Mouse (Mus musculus) midbrain, embryonic 15.5 days (tissue): ENCODE data around the gene Timm17b. TPM values are rescaled to one million over a fixed set of nuclear protein-coding genes. Genes with fewer than 3 reads are reported as not detected.
"Not testable (repeated sequence)": the region's sequence is repeated elsewhere in the genome, so short reads cannot be mapped to it uniquely, and the experiment has no call there.

Experiments
- ATAC-seq: fragments of 200-750 bp; cut with Nextera tagmentation; replicated peaks from 2 replicates; pipeline ENCODE4 v1.8.0; 2017; ENCODE audit warnings: moderate TSS enrichment
- H3K27ac ChIP-seq: fragments of 300-500 bp; sonication (generic); 2 replicates; pipeline ENCODE4 v1.5.1; 2015; ENCODE audit warnings: mild to moderate bottlenecking, inconsistent platforms
- H3K27me3 ChIP-seq: fragments of 300-500 bp; sonication (generic); replicated peaks from 2 replicates; pipeline ENCODE4 v1.6.1; 2015; ENCODE audit warnings: inconsistent platforms
- H3K36me3 ChIP-seq: fragments of 300-500 bp; sonication (generic); replicated peaks from 2 replicates; pipeline ENCODE4 v1.6.1; 2015; ENCODE audit warnings: inconsistent platforms
- H3K4me1 ChIP-seq: fragments of 300-500 bp; sonication (generic); 2 replicates; pipeline ENCODE4 v1.6.1; 2015; ENCODE audit warnings: inconsistent platforms
- H3K4me2 ChIP-seq: fragments of 300-500 bp; sonication (generic); 2 replicates; pipeline ENCODE4 v1.6.1; 2015; ENCODE audit warnings: inconsistent platforms, mild to moderate bottlenecking, moderate library complexity
- H3K4me3 ChIP-seq: fragments of 300-500 bp; sonication (generic); 2 replicates; pipeline ENCODE4 v1.5.1; 2015; ENCODE audit warnings: mild to moderate bottlenecking, inconsistent platforms
- H3K9ac ChIP-seq: fragments of 300-500 bp; sonication (generic); 2 replicates; pipeline ENCODE4 v1.6.1; 2015; ENCODE audit warnings: mild to moderate bottlenecking, inconsistent platforms
- H3K9me3 ChIP-seq: fragments of 300-500 bp; sonication (generic); 2 replicates; pipeline ENCODE4 v1.6.1; 2016; ENCODE audit warnings: inconsistent platforms
- WGBS: fragments of 180-500 bp; shearing (Covaris S2); methylation state at CpG from one replicate; pipeline ENCODE4 v1.1.7; 2015; ENCODE audit warnings: mixed read lengths; 5-methylcytosine and 5-hydroxymethylcytosine counted together
- polyA plus RNA-seq: library from polyadenylated mRNA; unstranded; fragments of >200 nt; fragmentation: Nextera tagmentation; extraction: Ambion mirVana; gene quantifications from 2 replicates; pipeline ENCODE4 v1.2.1, GENCODE M21; 2015

Timm17b gene
- polyA plus RNA-seq, 1 experiment from 2014 or later: 173 TPM

DNA sequence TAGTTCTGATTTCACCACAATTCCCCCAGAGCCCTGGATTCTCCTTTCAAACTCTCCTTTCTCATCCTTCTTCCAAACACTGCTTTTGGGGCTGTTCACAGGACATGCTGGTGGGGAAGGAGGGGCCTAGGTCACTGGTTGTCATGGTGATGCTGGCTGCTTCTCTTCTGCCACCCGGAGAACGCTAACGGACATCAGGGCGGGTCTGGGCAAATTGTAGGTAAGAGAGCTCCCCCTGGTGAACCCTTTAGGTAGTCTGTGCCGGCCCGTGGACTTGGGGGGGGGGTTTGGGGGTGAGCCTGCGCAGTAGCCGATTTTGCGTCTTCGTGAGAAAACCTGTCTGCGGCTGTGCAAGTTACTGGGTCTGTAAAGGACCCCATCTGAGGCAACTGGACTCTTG is 19.3 kb upstream of the Timm17b start:
- Histone ChIP-seq H3K27ac (peak overlapping the region; percentile 49), H3K4me2 (peak overlapping the region; percentile 79), H3K9me3 (no peaks in the 10 kb centered on the region), H3K27me3 (no peaks in the 10 kb centered on the region), H3K4me1 (peaks cover 12% of the 10 kb centered on the region), H3K4me3 (peak overlapping the region; percentile 60), H3K36me3 (no peaks in the 10 kb centered on the region), H3K9ac (no peak overlapping the region)
- ATAC-seq: peak; percentile 49
- 17% methylated on average over 11 of the region's 11 CpGs for WGBS

DNA sequence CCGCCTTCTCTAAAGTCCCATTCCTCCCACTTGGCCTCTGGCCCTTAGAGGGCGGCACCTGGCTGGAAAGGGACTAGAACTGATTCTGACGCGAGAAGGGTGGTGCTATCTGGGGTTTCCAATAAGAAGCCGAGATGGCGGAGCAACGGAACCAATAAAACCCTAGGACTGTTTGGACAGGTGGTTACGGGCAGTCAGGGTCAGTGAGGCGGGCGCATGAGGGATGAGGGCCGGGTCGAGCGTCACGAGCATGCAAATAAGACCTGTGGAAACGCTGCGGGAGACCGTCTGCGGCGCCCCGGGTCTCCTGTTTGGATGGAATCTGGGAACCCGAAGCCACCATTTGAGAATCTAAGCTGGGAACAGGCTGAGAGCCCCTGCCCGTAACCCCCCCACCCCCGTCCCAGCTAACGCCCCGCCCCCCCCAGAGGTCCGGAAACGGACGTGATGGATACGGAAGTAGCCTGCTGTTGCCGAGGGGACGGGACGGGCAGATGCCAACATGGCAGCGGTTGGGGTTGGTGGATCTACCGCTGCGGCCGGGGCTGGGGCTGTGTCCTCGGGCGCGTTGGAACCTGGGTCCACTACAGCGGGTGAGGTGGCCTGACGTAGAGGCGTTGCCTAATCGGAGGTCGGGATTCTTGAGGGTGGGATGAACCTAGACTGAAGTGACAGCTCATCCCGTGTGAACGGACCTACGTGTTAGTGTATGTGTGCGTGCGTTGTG is 15.2 kb upstream of the Timm17b start, which contains the start of gene Slc35a2:
Gene Slc35a2, plus strand, starts transcription at position 188 of the 727 bp plus-strand sequence.
- 21% methylated on average over 48 of the region's 49 CpGs for WGBS
- H3K9me3 ChIP-seq: no peaks in the 10 kb centered on the region
- H3K27me3 ChIP-seq: no peaks in the 10 kb centered on the region
- peaks cover 17% of the 10 kb centered on the region for H3K4me1 ChIP-seq
- no peaks in the 10 kb centered on the region for H3K36me3 ChIP-seq
- H3K27ac ChIP-seq: peak within 1 kb of the TSS; percentile 91
- H3K4me2 ChIP-seq: peak within 1 kb of the TSS; percentile 56
- peak within 1 kb of the TSS; percentile 48 for H3K9ac ChIP-seq
- H3K4me3 ChIP-seq: peak within 1 kb of the TSS; percentile 56
- ATAC-seq: peak; percentile 90

DNA sequence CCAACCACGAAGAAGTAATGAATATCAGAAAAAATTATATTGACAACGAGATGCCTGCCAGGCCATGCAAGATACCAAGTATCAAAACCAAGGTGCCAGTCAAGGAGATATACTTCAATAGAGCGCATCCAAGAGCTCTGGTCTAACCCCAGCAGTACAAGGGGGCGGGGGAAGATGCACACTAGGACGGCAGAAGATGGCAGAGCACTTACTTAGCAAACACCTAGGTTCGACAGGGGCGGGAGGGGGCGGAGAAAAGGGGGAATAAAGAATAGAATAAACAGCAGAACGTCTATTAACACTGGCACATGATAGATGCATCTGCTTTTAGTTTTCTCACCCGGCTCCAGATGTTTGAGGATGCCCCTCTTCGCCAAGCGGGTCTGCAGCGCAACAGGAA is 946 bp upstream of the Timm17b start:
- Histone ChIP-seq H3K4me1 (peaks cover 13% of the 10 kb centered on the region), H3K4me3 (peak overlapping the region; percentile 60), H3K4me2 (peak overlapping the region; percentile 54), H3K27ac (peak overlapping the region; percentile 92), H3K36me3 (no peaks in the 10 kb centered on the region; the same call in 1 of the 2 replicates), H3K9ac (peak overlapping the region; percentile 52), H3K27me3 (no peaks in the 10 kb centered on the region), H3K9me3 (no peaks in the 10 kb centered on the region)
- WGBS: 38% methylated on average over 13 of the region's 13 CpGs
- ATAC-seq: no peak

DNA sequence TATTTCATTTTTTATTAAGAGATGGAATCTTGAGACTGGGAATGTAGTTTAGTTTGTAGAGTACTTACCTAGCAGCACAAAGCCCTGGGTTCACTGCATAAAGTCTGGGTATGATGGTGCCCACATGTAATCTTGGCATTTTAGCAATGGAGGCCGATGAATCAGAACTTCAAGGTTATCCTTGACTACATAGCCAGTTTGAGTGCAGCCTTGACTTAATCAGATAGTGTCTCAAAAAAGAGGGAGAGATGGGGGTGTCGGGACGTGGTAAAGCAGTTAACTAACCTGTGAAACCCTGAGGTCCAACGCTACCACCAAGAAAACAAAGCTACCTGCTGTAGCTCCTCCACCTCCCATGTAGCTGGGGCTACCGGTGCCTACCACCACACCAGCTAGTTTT is 5.3 kb downstream of the Timm17b start:
- no peaks in the 10 kb centered on the region for H3K36me3 ChIP-seq
- no peak overlapping the region for H3K4me2 ChIP-seq
- no peak overlapping the region for H3K4me3 ChIP-seq
- no peak overlapping the region for H3K9ac ChIP-seq
- 97% methylated on average over 5 of the region's 5 CpGs for WGBS
- peaks cover 5% of the 10 kb centered on the region; the same call in 1 of the 2 replicates for H3K4me1 ChIP-seq
- H3K27me3 ChIP-seq: no peaks in the 10 kb centered on the region
- H3K9me3 ChIP-seq: no peaks in the 10 kb centered on the region
- no peak overlapping the region for H3K27ac ChIP-seq
- no peak for ATAC-seq

DNA sequence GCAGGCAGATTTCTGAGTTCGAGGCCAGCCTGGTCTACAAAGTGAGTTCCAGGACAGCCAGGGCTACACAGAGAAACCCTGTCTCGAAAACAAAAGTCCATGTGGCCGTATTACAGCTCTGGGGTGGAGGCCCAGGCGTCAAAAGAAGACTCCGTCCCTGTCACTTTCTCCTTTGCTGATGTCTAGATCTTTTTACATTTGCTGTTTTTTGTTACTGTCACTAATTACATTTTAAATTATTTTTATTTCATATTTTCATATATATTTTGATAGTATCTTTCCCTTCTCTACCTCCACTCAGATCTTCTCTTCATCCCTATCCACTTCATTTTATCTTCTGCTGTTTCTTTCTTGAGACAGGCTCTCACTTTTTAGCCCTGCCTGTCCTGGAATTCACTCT is 8.6 kb downstream of the Timm17b start, which contains the start of gene Gm10491:
Gene Gm10491, minus strand, starts transcription at position 101 of the 400 bp plus-strand sequence.
- Histone ChIP-seq H3K36me3 (no peaks in the 10 kb centered on the region), H3K9ac (no peak within 1 kb of the TSS), H3K27ac (no peak within 1 kb of the TSS), H3K4me1 (no peaks in the 10 kb centered on the region), H3K27me3 (no peaks in the 10 kb centered on the region), H3K4me3 (no peak within 1 kb of the TSS), H3K9me3 (no peaks in the 10 kb centered on the region), H3K4me2 (no peak within 1 kb of the TSS)
- 90% methylated on average over 5 of the region's 5 CpGs for WGBS
- no peak for ATAC-seq

DNA sequence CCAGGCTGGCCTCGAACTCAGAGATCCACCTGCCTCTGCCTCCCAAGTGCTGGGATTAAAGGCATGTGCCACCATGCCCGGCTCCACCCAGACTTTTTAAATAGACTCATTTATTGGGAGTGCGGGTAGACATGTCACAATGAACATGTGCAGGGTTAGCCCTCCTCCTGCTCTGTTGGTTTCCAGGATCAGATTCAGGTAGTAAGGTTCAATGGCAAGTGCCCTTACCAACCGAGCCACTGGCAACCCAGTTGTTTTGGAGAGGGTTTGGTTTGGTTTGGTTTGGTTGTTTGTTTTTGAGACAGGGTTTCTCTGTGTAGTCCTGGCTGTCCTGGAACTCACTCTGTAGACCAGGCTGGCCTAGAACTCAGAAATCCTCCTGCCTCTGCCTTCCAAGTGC is 10.1 kb downstream of the Timm17b start, which contains the start of gene Gm10490:
Gene Gm10490, plus strand, starts transcription at position 301 of the 400 bp plus-strand sequence.
- not testable (repeated sequence) for ATAC-seq, H3K9me3 ChIP-seq, H3K9ac ChIP-seq, H3K36me3 ChIP-seq, H3K27me3 ChIP-seq, H3K4me3 ChIP-seq, H3K4me2 ChIP-seq, H3K4me1 ChIP-seq, H3K27ac ChIP-seq
- 95% methylated on average over 4 of the region's 4 CpGs for WGBS

DNA sequence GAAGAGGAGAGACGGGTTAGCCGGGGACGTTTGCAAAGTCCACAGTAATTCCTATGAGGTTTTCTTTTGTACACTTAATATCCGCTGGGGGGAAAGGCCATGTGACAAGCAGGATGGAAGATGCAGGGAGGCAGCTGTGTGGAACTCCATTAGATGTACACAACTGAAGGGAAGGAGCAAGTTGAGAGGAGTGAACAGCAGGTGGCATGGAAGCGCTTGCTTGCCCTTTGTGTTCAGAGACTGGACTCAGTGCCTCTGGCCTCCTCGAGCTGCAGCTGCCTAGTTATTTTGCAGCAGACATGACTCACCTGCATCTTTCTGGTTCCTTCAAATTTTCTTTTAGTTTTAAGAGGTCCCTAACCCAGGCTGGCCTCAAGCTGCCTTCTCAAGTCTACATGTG is 11.3 kb downstream of the Timm17b start:
- WGBS: 42% methylated on average over 6 of the region's 6 CpGs
- Histone ChIP-seq H3K4me2 (no peak overlapping the region), H3K36me3 (no peaks in the 10 kb centered on the region), H3K4me3 (no peak overlapping the region), H3K4me1 (no peaks in the 10 kb centered on the region), H3K27ac (no peak overlapping the region), H3K27me3 (no peaks in the 10 kb centered on the region), H3K9me3 (no peaks in the 10 kb centered on the region), H3K9ac (no peak overlapping the region)
- ATAC-seq: peak; percentile 60

DNA sequence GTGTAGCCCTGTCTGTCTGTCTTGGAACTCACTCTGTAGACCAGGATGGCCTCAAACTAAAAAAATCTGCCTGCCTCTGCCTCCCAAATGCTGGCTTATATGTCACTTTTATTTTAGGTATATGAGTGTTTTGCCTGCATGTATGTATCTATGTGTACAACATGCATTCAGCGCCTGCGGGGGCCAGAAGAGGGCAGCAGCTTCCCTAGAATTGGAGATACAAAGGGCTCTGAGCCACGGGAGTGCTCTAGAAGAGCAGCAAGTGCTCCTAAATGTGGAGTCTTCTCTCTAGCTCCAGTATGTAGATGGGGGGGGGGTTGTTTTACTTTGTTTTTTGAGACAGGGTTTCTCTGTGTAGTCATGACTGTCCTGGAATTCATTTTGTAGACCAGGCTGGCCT is 16.5 kb downstream of the Timm17b start:
- WGBS: 33% methylated on average over 3 of the region's 3 CpGs
- H3K9ac ChIP-seq, H3K9me3 ChIP-seq, ATAC-seq, H3K27me3 ChIP-seq, H3K4me1 ChIP-seq, H3K4me3 ChIP-seq, H3K27ac ChIP-seq, H3K36me3 ChIP-seq, H3K4me2 ChIP-seq: not testable (repeated sequence)

DNA sequence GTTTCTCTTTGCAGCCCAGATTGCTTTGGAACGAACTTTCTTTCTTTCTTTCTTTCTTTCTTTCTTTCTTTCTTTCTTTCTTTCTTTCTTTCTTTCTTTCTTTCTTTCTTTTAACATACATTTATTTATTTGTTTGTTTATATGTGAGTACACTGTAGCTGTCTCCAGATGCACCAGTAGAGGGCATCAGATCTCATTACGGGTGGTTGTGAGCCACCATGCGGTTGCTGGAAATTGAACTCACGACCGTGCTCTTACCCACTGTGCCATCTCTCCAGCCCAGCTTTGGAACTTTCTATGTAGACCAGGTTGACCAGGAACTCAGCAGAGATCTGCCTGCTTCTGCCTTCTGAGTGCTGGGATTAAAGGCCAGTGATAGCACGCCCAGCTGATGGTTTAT is 18.8 kb downstream of the Timm17b start:
- H3K27me3 ChIP-seq, H3K4me2 ChIP-seq, H3K4me3 ChIP-seq, ATAC-seq, H3K36me3 ChIP-seq, H3K9ac ChIP-seq, H3K27ac ChIP-seq, H3K9me3 ChIP-seq: not testable (repeated sequence)
- H3K4me1 ChIP-seq: peaks cover 13% of the 10 kb centered on the region
- WGBS: 75% methylated on average over 6 of the region's 6 CpGs

DNA sequence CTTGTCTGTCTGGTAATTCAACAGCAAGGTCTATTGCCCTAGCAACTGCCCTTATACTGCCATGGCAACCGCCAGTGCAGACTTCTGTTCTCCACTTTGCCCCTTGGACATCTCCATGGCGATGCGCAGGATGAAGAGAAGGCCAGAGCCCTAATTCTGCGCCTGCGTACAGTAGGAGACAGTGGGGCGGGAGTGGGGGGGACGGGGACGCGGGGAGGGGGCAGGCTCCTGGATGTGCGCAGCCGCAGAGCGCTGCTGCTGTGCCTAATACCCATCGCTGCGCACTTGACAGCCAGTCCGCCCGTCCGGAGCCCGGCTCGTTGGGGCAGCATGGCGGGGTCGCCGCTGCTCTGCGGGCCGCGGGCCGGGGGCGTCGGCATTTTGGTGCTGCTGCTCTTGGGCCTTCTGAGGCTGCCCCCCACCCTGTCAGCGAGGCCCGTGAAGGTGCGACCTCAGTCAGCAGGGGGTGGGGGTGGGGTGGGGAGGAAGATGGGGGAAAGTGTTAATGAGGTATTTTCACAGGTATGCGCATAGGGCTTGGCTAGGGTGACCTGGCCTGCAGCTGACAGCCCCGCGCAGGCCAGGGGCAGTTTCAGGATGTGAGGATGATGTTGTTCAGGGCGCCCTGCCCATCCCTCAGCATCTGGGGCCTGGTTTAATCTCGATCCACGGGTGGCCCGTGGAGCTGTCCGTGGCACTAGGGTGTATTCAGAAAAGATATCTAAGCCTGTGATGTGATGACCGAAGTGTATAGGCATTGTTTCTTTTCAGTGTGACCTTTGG is 20.6 kb downstream of the Timm17b start, which contains the start of gene Pcsk1n:
Gene Pcsk1n, plus strand, starts transcription at position 222 of the 783 bp plus-strand sequence.
- Histone ChIP-seq H3K9me3 (no peaks in the 10 kb centered on the region), H3K27me3 (no peaks in the 10 kb centered on the region), H3K27ac (peak within 1 kb of the TSS; percentile 83), H3K4me1 (peaks cover 14% of the 10 kb centered on the region), H3K4me2 (peak within 1 kb of the TSS; percentile 68), H3K4me3 (peak within 1 kb of the TSS; percentile 53), H3K9ac (peak within 1 kb of the TSS; percentile 65), H3K36me3 (0 out of 2 replicates have a peak, but pooled peaks cover 2% of the 10 kb centered on the region)
- ATAC-seq: peak; percentile 92
- 21% methylated on average over 40 of the region's 40 CpGs for WGBS

DNA sequence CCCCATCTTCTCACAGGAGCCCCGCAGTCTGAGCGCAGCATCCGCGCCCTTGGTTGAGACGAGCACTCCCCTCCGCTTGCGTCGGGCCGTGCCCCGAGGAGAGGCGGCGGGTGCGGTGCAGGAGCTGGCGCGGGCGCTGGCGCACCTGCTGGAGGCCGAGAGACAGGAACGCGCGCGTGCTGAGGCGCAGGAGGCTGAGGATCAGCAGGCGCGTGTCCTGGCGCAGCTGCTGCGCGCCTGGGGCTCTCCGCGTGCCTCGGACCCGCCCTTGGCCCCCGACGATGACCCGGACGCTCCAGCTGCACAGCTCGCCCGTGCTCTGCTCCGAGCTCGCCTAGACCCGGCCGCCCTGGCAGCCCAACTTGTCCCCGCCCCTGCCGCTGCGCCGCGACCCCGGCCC is 22.9 kb downstream of the Timm17b start:
- peak overlapping the region; percentile 53 for H3K4me3 ChIP-seq
- peak; percentile 13; the same call in 1 of the 2 replicates for ATAC-seq
- H3K4me2 ChIP-seq: peak overlapping the region; percentile 68
- 0 out of 2 replicates have a peak, but pooled peaks cover 2% of the 10 kb centered on the region for H3K36me3 ChIP-seq
- no peaks in the 10 kb centered on the region for H3K27me3 ChIP-seq
- peak overlapping the region; percentile 83; the same call in 1 of the 2 replicates for H3K27ac ChIP-seq
- 18% methylated on average over 47 of the region's 48 CpGs for WGBS
- no peaks in the 10 kb centered on the region for H3K9me3 ChIP-seq
- peak overlapping the region; percentile 65 for H3K9ac ChIP-seq
- peaks cover 14% of the 10 kb centered on the region for H3K4me1 ChIP-seq

DNA sequence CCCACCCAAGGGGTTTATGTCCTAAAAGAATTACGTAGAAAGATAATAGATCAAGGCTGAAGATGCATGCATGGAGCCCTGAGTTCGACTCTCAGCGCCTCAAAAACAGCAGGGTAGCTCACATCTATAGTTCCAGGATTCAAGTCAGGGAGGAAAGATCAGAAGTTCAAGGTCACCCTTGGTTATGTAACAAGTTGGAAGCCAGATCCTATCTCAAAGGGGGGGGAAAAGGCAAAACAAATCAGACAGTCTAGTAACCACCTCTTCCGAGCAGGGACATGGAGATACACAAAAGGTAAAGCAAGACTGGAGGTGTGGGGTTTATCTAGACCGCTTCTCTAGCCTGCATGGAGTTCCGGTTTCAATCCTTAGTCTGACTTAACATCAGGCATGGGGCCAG is 27.1 kb downstream of the Timm17b start:
- Histone ChIP-seq H3K4me3 (no peak overlapping the region), H3K9me3 (no peaks in the 10 kb centered on the region), H3K27ac (no peak overlapping the region), H3K4me2 (no peak overlapping the region), H3K27me3 (peaks cover 6% of the 10 kb centered on the region), H3K4me1 (peaks cover 11% of the 10 kb centered on the region), H3K9ac (no peak overlapping the region), H3K36me3 (peaks cover 2% of the 10 kb centered on the region; the same call in 1 of the 2 replicates)
- WGBS: 75% methylated on average over 6 of the region's 6 CpGs
- no peak for ATAC-seq
